Mouse (Mus musculus): ENCODE measurements around the gene Gh.

- no peak for TF ChIP-seq CTCF (IDR thresholded peaks at IDR 0.05; ENCODE audit: low read depth)
- no peak for TF ChIP-seq EP300 (IDR thresholded peaks at IDR 0.05; ENCODE audit: low read depth)
These were observed 17.5 kb downstream of the Gh start for GRCm38 (mm10) chr11:106284126-106284525.
